Mouse (Mus musculus) lung, adult 2 months (tissue): Measurements from ENCODE around the gene Vstm4. TPM values are rescaled to one million over a fixed set of nuclear protein-coding genes. Genes with fewer than 3 reads are reported as not detected.

Experiments
- DNase-seq: peaks from one replicate; pipeline ENCODE4 v3.0.0; 2022
- H3K4me1 ChIP-seq: fragments of 200-500 bp; 2 replicates; pipeline ENCODE4 v1.6.1; 2011; ENCODE audit warnings: low read length; ENCODE audit not compliant: control insufficient read depth, insufficient read depth
- H3K4me3 ChIP-seq: fragments of 200-500 bp; replicated peaks from 2 replicates; pipeline ENCODE3; 2011; ENCODE audit warnings: low read depth, mild to moderate bottlenecking, control low read depth, low read length; ENCODE audit errors: extremely low read depth
- CTCF ChIP-seq: fragments of 200-500 bp; IDR thresholded peaks from 2 replicates; pipeline ENCODE4 v1.5.1; 2011; ENCODE audit warnings: mild to moderate bottlenecking, low read length, control low read depth; ENCODE audit not compliant: insufficient read depth
- POLR2A ChIP-seq: fragments of 200-500 bp; IDR thresholded peaks from 2 replicates; pipeline ENCODE4 v1.6.1; 2011; ENCODE audit warnings: low read depth, mild to moderate bottlenecking, control low read depth, low read length, borderline replicate concordance; ENCODE audit errors: extremely low read depth
- WGBS: fragments of 180-500 bp; shearing (Covaris S2); methylation state at CpG from one replicate; pipeline ENCODE4 v1.1.7; 2018; 5-methylcytosine and 5-hydroxymethylcytosine counted together
- polyA plus RNA-seq: library from polyadenylated mRNA; depleted of rRNA; stranded (reverse); fragments of >200 nt; gene quantifications from 2 replicates; pipeline ENCODE4 v1.2.3, GENCODE M21; 2012

Gene Vstm4
- polyA plus RNA-seq, 1 experiment, result 12.1 TPM

DNA sequence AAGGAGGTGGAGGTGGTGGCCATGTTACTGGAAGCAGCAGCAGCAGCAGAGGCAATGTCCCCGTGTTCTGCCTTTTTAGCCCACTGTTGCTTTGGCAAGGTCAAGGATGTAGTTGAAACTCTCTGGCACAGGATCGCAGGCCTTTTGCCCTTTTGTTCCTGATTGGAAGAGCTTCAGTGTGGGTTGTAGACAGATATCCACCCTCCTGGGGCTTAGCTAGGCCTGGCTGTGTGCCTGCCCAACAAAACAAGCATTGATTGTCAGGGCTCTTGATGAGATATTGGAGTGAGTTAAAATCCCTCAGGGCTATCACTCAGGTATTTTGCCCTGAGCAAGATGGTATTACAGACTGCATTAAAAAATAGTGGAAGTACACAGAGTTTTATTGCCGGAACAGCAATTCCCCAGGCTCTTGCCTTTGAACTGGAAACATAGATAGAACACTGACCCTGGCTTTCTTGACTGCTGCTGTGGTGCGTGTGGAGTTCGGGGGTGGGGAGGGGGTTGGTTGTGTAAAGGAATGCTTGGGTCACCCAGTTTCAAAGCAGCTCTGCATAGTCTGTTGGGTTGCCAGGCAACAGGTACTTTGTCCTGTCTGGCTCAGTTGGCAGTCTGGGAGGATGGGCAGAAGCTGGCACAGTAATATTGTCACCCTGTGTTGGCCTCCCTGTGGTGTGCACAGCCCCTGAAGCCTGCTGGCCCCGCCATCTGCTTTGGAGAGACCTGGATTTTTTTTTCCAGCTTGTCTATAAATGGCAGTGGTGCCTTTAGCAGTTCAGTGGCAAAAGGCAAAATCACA, 32.5 kb downstream of the Vstm4 start:
- TF ChIP-seq CTCF, result no peak
- TF ChIP-seq POLR2A, result no peak
- DNase-seq, result no peak
- Histone ChIP-seq H3K4me3 (no peak overlapping the region), H3K4me1 (peaks cover 3% of the 10 kb centered on the region; the same call in 1 of the 2 replicates)
- WGBS, result 42% methylated on average over 6 of the region's 6 CpGs

GRCm38 (mm10) chr14:32894341-32894853, 37.8 kb downstream of the Vstm4 start:
- WGBS, result 62% methylated on average over 4 of the region's 4 CpGs
- DNase-seq, result peak; percentile 23
- Histone ChIP-seq H3K4me3 (no peak overlapping the region), H3K4me1 (peaks cover 4% of the 10 kb centered on the region)
- TF ChIP-seq CTCF (no peak), POLR2A (no peak)

GRCm38 (mm10) chr14:32894878-32895277, 38.3 kb downstream of the Vstm4 start:
- H3K4me3 ChIP-seq, result no peak overlapping the region
- 70% methylated on average over 4 of the region's 4 CpGs for WGBS
- TF ChIP-seq CTCF (no peak), POLR2A (no peak)
- peaks cover 4% of the 10 kb centered on the region for H3K4me1 ChIP-seq
- DNase-seq, result no peak

DNA sequence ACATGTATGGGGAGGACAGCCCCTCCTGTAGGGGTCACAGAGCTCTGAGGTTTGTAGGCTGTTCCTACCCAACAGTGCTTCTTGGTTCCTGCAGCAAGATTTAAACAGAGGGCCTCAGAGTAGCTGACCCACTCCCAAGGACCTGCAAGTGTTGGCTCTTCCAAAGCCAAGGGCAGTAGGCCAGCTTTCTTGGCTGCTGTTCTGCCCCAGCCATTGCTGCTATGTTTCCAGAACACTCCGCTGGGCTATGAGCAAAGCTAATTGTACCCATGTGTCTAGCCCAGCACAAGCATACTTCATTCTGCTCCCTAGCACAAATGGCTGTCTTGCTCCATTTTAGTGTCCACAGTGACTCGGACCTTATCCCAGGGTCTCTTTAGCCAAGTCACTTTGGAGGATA, 40.3 kb downstream of the Vstm4 start:
- Histone ChIP-seq H3K4me3 (no peak overlapping the region), H3K4me1 (peaks cover 4% of the 10 kb centered on the region)
- TF ChIP-seq POLR2A (no peak), CTCF (no peak)
- peak; percentile 21 for DNase-seq
- WGBS, result 53% methylated on average over 2 of the region's 2 CpGs

DNA sequence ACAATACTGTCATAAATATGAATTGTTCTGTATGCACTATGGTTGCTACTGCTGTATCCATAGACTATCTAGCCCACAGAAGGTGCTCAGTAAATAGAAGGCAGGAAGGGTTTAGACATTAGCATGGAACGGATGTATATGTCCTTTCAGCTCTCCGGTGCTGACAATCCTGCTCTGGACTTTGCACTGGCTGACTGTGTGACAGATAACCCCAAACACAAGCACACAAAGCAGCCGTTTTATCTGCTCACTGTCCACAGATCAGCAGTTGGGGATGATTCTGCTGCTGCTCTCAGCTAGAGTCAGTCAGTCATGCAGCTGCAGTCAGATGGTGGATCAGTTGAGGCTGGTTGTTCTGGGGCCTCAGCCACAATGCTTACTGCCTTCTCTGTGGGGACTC, 46.6 kb downstream of the Vstm4 start:
- WGBS, result 59% methylated on average over 3 of the region's 3 CpGs
- Histone ChIP-seq H3K4me3 (no peak overlapping the region), H3K4me1 (no peaks in the 10 kb centered on the region)
- DNase-seq, result no peak
- TF ChIP-seq POLR2A, result no peak
- TF ChIP-seq CTCF, result no peak

- no peak overlapping the region for H3K4me3 ChIP-seq
- TF ChIP-seq POLR2A, result no peak
- TF ChIP-seq CTCF, result no peak
- WGBS, result 87% methylated on average over 3 of the region's 3 CpGs
- no peaks in the 10 kb centered on the region for H3K4me1 ChIP-seq
- no peak for DNase-seq
These were observed 50.0 kb downstream of the Vstm4 start for GRCm38 (mm10) chr14:32906545-32906944.

GRCm38 (mm10) chr14:32909112-32909511, 52.6 kb downstream of the Vstm4 start:
- H3K4me1 ChIP-seq, result no peaks in the 10 kb centered on the region; the same call in 1 of the 2 replicates
- TF ChIP-seq CTCF, result no peak
- TF ChIP-seq POLR2A, result no peak
- WGBS, result 85% methylated on average over 6 of the region's 6 CpGs
- H3K4me3 ChIP-seq, result no peak overlapping the region
- no peak for DNase-seq

GRCm38 (mm10) chr14:32911187-32911586, 54.6 kb downstream of the Vstm4 start:
- DNase-seq, result no peak
- Histone ChIP-seq H3K4me3 (no peak overlapping the region), H3K4me1 (no peaks in the 10 kb centered on the region; the same call in 1 of the 2 replicates)
- 75% methylated on average over 4 of the region's 4 CpGs for WGBS
- TF ChIP-seq POLR2A, result no peak
- TF ChIP-seq CTCF, result no peak

GRCm38 (mm10) chr14:32915360-32915759, 58.8 kb downstream of the Vstm4 start:
- TF ChIP-seq CTCF (no peak), POLR2A (no peak)
- WGBS, result 25% methylated on average over 2 of the region's 2 CpGs
- no peaks in the 10 kb centered on the region; the same call in 1 of the 2 replicates for H3K4me1 ChIP-seq
- DNase-seq, result no peak
- no peak overlapping the region for H3K4me3 ChIP-seq

DNA sequence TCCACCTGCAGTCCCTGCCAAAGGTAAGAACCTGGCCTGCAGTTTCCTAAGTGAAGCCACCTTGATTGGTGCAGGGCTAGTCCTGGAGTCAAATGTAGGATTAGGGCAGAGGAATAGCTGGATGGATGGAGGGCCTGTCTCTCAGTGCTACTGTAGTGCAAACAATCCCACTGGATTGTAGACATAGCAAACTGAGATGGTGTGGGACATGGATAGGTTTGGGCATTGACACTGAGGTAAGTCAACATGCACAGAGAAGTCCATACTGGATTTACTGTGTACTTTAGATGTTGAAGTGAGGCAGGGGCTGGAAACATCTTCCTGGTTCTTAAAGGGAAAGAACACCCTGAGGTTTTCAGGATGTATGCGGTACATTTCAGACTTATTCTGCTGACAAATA, 61.4 kb downstream of the Vstm4 start:
- H3K4me3 ChIP-seq, result no peak overlapping the region
- WGBS, result 88% methylated on average over 1 of the region's 1 CpGs
- TF ChIP-seq CTCF (no peak), POLR2A (no peak)
- no peak for DNase-seq
- no peaks in the 10 kb centered on the region; the same call in 1 of the 2 replicates for H3K4me1 ChIP-seq

DNA sequence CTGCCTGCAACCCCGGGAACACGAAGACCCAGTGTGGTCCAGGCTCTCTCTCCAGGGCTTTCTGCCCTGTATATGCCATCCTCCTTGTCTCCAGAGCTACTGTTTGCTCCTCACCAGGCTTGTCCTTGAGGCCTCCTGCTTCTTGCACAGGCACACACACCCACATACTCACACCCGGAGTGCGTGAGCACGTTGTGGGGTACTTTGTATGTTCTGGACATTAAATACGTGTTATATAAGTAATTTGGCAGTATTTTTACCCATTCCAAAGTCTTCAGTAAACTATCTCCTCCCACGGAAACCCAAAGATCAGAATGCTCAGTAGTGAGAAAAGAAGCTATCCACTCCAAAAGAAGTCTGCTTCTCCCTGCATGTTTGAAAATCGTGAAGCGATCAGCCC, 67.3 kb downstream of the Vstm4 start:
- H3K4me1 ChIP-seq, result no peaks in the 10 kb centered on the region
- no peak overlapping the region for H3K4me3 ChIP-seq
- WGBS, result 72% methylated on average over 9 of the region's 9 CpGs
- no peak for DNase-seq
- TF ChIP-seq POLR2A, result no peak
- no peak for TF ChIP-seq CTCF
